Mouse (Mus musculus): ENCODE results near the gene Hao2. TPM values are rescaled to one million over a fixed set of nuclear protein-coding genes. Genes with fewer than 3 reads are reported as not detected.

Gene Hao2
- polyA plus RNA-seq, 1 experiment from 2014 or later: not detected

GRCm38 (mm10) chr3:98852631-98853030 is 40.4 kb downstream of the Hao2 start:
- H3K4me3 ChIP-seq (ENCODE audit: low read depth, low read length): no peak overlapping the region
- no peaks in the 10 kb centered on the region for H3K4me1 ChIP-seq (ENCODE audit: control insufficient read depth, insufficient read depth, low read length)
- H3K27me3 ChIP-seq (ENCODE audit: control insufficient read depth, insufficient read depth, low read length): no peaks in the 10 kb centered on the region
- no peaks in the 10 kb centered on the region for H3K36me3 ChIP-seq (ENCODE audit: control insufficient read depth, insufficient read depth, low read length)
- no peaks in the 10 kb centered on the region for H3K9me3 ChIP-seq (ENCODE audit: control insufficient read depth, low read length)
- H3K27ac ChIP-seq (ENCODE audit: low read depth, low read length): no peak overlapping the region
- 91% methylated on average over 6 of the region's 6 CpGs for WGBS
- no peak overlapping the region for H3K4me2 ChIP-seq (ENCODE audit: low read depth, low read length)
- no peak overlapping the region for H3K9ac ChIP-seq (replicated peaks; ENCODE audit: low read depth, low read length)
- ATAC-seq (ENCODE audit: low read depth): no peak

- Histone ChIP-seq H3K27ac (ENCODE audit: low read depth, low read length) (no peak overlapping the region), H3K9ac (replicated peaks; ENCODE audit: low read depth, low read length) (no peak overlapping the region), H3K4me1 (ENCODE audit: control insufficient read depth, insufficient read depth, low read length) (no peaks in the 10 kb centered on the region), H3K9me3 (ENCODE audit: control insufficient read depth, low read length) (no peaks in the 10 kb centered on the region), H3K27me3 (ENCODE audit: control insufficient read depth, insufficient read depth, low read length) (no peaks in the 10 kb centered on the region), H3K4me2 (ENCODE audit: low read depth, low read length) (no peak overlapping the region), H3K4me3 (ENCODE audit: low read depth, low read length) (no peak overlapping the region), H3K36me3 (ENCODE audit: control insufficient read depth, insufficient read depth, low read length) (no peaks in the 10 kb centered on the region)
- no peak for ATAC-seq (ENCODE audit: low read depth)
- 71% methylated on average over 2 of the region's 2 CpGs for WGBS
These were observed 41.2 kb downstream of the Hao2 start for GRCm38 (mm10) chr3:98851853-98852252.

- Histone ChIP-seq H3K4me1 (ENCODE audit: control insufficient read depth, insufficient read depth, low read length) (no peaks in the 10 kb centered on the region), H3K9ac (replicated peaks; ENCODE audit: low read depth, low read length) (no peak overlapping the region), H3K36me3 (ENCODE audit: control insufficient read depth, insufficient read depth, low read length) (no peaks in the 10 kb centered on the region), H3K9me3 (ENCODE audit: control insufficient read depth, low read length) (no peaks in the 10 kb centered on the region), H3K27ac (ENCODE audit: low read depth, low read length) (no peak overlapping the region), H3K4me3 (ENCODE audit: low read depth, low read length) (no peak overlapping the region), H3K4me2 (ENCODE audit: low read depth, low read length) (no peak overlapping the region), H3K27me3 (ENCODE audit: control insufficient read depth, insufficient read depth, low read length) (no peaks in the 10 kb centered on the region)
- WGBS: 93% methylated on average over 5 of the region's 5 CpGs
- no peak for ATAC-seq (ENCODE audit: low read depth)
These were observed 42.8 kb downstream of the Hao2 start for GRCm38 (mm10) chr3:98850262-98850661.

- H3K4me3 ChIP-seq (ENCODE audit: low read depth, low read length): no peak overlapping the region
- H3K4me2 ChIP-seq (ENCODE audit: low read depth, low read length): no peak overlapping the region
- H3K27ac ChIP-seq (ENCODE audit: low read depth, low read length): no peak overlapping the region
- WGBS: 82% methylated on average over 1 of the region's 1 CpGs
- no peaks in the 10 kb centered on the region for H3K36me3 ChIP-seq (ENCODE audit: control insufficient read depth, insufficient read depth, low read length)
- ATAC-seq (ENCODE audit: low read depth): no peak
- H3K9me3 ChIP-seq (ENCODE audit: control insufficient read depth, low read length): no peaks in the 10 kb centered on the region
- H3K4me1 ChIP-seq (ENCODE audit: control insufficient read depth, insufficient read depth, low read length): no peaks in the 10 kb centered on the region
- H3K9ac ChIP-seq (replicated peaks; ENCODE audit: low read depth, low read length): no peak overlapping the region
- no peaks in the 10 kb centered on the region for H3K27me3 ChIP-seq (ENCODE audit: control insufficient read depth, insufficient read depth, low read length)
These were observed 44.1 kb downstream of the Hao2 start for GRCm38 (mm10) chr3:98848898-98849297.

Other genes with a start within 250 kb of the Hao2 start
- gene Hsd3b2, start 168.7 kb downstream of the Hao2 start, polyA plus RNA-seq (2014; fragmentation: Nextera tagmentation; extraction: Ambion mirVana): not detected in 2 replicates
- 0.62 and 0.90 TPM in 2 replicates for gene Hsd3b3, start 130.1 kb downstream of the Hao2 start, polyA plus RNA-seq (2014; fragmentation: Nextera tagmentation; extraction: Ambion mirVana)
- gene Hsd3b6, start 78.8 kb downstream of the Hao2 start, polyA plus RNA-seq (2014; fragmentation: Nextera tagmentation; extraction: Ambion mirVana): 0.82 and 2.0 TPM in 2 replicates
- gene Hsd3b1, start 33.4 kb downstream of the Hao2 start, polyA plus RNA-seq (2014; fragmentation: Nextera tagmentation; extraction: Ambion mirVana): 0.31 TPM in 1 of 2 replicates, not detected in the other
- 3.5 and 7.1 TPM in 2 replicates for gene Wars2, start 247.8 kb upstream of the Hao2 start, polyA plus RNA-seq (2014; fragmentation: Nextera tagmentation; extraction: Ambion mirVana)

Measured in neural tube, embryonic 14.5 days (tissue).